Mouse (Mus musculus): ENCODE results near the gene Sprr2j-ps.

The Sprr2j-ps gene

DNA sequence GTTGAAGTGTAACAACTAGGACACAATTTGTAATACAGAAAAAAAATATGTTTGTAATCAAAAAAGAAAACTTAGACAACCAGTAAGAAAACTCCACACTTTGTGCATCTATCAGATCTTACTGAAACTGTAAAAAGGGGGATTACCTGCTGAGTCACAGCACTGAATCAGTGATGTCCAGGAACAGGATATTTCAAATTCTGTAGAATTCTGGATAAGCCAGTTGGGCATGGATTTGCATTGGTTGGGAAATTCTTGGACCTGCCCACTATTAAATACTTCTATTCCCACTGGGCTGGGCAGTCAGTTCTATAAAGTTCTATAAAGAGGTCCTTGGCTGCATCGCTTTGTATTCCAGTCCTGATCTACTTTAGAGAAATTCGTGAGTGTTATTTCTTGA, at the start of gene Sprr2j-ps:
Gene Sprr2j-ps (plus strand): TSS at position 301 of the 400 bp plus-strand sequence.
- no peak for DNase-seq (ENCODE audit: low spot score in 2 of 2)

DNA sequence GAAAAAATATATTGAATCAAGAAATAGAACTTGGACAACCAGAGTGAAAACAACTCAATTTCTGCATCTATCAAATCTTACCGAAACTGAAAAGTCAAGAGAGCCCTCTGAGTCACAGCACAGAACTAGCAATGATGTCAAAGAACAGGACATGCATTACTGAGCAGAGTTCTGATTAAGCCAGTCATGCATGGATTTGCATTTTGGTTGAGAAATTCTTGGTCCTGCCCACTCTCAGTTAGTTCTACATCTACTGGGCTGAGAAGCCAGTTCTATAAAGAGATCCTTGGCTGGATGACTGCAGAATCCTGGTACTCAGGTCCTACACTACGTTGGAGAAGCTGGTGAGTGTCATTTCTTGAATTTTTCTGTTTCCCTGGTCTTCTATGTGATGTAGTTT, 44.3 kb upstream of the Sprr2j-ps start:
- no peak for DNase-seq (ENCODE audit: low spot score in 2 of 2)

DNA sequence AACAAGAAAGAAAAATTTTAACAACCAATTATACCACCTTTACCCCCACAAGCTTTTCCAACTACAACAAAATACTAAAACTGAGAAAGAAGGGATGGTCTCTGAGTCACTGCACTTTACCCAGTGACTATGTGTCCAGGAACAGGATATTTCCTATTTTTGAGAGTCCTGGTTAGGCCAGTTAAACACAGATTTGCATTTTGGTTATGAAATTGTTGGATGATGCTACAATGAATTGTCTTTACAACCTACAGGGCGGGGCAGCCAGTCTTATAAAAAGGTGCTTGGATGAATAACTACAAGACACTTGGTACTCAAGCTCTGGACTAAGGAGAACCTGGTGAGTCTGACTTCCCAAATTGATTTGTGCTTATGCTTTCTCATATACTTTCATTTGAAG, 32.5 kb upstream of the Sprr2j-ps start, which contains the start of gene Sprr2h:
Gene Sprr2h (plus strand): TSS at position 301 of the 400 bp plus-strand sequence.
- no peak for DNase-seq (ENCODE audit: low spot score in 2 of 2)

DNA sequence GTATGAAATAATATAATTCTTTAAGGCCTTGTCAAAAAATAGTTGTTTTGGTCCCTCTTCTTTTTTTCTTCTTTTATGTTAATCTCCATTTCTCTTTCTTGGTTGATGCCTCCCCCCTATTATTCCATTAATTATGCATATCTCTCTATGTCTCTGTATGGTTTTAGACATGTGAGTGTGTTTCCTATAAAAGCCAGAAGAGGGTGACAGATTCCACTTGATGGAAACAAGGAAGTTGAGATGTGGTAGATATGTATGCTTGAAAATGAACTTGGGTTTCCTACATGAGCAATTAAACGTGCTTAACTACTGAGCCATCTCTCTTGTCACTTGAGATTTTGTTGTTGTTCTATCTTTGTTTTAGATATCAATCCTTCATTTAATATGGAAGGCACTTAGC, 23.6 kb upstream of the Sprr2j-ps start:
- no peak for DNase-seq (ENCODE audit: low spot score in 2 of 2)

DNA sequence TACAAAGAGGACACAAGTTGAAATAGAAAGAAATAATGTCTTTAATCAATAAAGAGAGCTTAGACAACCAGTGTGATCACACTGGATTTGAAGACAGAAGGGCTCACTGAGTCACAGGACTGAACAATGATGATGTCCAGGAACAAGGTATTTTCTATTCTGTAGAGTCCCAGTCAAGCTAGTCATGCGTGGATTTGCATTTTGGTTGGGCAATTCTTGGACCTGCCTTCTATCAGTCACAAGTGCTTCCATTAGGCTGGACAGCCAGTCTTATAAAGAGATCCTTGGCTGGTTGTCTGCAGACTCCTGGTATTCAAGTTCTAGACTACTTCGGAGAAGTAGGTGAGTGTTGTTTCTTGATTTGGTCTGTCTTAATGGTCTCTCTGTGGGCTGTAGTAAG, 10.2 kb upstream of the Sprr2j-ps start, which contains the start of gene Sprr2i:
Gene Sprr2i (plus strand): TSS at position 301 of the 400 bp plus-strand sequence.
- DNase-seq (ENCODE audit: low spot score in 2 of 2), result no peak

DNA sequence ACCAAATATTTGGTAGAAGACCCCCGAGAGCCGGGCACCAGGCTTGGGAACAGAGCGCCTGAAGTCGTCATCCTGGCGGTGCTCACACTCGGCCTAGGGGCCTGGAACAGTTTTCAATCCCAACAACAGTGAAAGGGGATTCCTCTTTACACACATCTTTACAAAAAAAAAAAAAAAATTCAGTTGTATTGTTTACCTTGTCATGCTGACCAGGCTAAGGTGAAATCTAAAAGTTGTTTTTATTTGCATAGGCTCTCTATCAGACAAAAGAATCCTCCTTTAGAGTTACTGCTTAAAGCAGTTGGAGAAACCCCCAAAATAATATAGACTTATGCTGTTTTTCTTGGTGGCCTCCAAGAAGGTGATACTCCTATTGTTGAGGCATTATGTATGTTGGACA, 11.4 kb downstream of the Sprr2j-ps start, which contains the start of gene Gm9774:
Gene Gm9774 (minus strand): TSS at position 101 of the 400 bp plus-strand sequence.
- DNase-seq (ENCODE audit: low spot score in 2 of 2), result no peak

DNA sequence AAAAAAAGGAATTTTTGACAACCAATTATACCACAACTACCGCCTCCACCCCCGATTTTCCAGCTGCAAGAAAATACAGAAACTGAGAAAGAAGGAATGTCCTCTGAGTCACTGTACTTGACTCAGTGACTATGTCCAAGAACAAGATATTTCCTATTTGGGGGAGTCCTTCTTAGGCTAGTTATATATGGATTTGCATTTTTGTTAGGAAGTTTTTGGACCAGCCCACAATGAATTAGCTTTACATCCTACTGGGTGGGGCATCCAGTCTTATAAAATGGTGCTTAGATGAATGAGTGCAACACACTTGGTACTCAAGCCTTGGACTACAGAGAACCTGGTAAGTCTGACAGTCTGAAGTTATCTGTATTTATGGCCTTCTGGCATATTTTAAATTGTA, 14.4 kb downstream of the Sprr2j-ps start, which contains the start of gene Sprr2k:
Gene Sprr2k (plus strand): TSS at position 301 of the 400 bp plus-strand sequence.
- DNase-seq (ENCODE audit: low spot score in 2 of 2), result no peak

DNA sequence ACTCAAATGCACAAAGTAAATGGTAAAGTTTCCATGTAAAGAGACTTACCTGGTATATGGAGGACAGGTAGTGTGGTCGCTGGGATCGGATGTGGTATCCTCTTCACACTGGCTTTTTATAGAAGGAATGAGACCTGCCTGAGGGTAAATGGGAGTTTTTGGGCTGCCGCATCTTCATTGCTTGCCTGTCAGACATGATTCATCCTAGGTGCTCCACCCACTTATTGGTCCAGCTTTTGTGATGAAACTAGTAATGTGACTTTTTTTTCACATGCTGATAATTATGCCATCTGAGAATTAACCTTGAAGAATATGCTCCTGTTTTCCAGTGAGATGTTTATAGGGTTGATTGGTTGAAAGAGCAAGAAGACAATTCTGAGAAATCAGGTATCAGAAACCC, 20.8 kb downstream of the Sprr2j-ps start, which contains the start of gene Sprr1b:
Gene Sprr1b (minus strand): TSS at position 101 of the 400 bp plus-strand sequence.
- DNase-seq (ENCODE audit: low spot score in 2 of 2), result no peak

DNA sequence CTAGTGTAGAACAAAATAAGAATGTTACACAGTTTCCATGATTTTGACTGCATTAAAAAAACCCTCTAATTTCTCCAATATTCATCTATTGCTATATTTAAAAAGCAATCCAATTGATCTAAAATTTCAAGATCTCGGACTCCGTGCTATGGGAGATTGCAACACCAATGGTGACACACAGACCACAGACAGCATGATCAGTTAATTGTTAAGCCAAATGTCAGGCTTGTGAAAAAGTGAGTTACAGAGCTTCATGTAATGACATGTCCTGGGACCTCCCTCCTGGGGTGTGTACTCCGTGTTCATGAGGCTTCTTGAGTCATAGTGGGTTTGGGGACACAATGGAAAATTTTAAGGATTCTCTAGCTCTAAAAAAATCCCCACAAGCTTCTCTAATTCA, 22.3 kb downstream of the Sprr2j-ps start:
- no peak for DNase-seq (ENCODE audit: low spot score in 2 of 2)

DNA sequence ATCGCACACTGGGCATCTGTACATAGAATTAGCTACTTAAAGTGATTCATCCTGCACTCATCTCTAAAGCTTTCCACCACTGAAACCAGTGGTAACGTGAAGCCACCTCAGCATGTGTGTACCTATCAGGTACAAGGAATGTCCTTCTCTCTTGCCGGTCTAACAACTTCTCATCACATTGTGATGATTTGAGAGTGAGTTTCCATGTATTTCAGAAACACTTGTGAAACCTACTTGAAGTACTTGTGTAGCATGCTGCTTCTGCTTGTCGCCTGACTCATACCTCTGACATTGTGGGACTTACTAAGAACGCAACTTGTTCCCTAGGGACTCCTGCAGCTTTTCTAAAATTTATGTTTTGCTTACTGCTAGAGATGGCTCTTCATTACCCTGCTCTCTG, 37.3 kb downstream of the Sprr2j-ps start:
- no peak for DNase-seq (ENCODE audit: low spot score in 2 of 2)

DNA sequence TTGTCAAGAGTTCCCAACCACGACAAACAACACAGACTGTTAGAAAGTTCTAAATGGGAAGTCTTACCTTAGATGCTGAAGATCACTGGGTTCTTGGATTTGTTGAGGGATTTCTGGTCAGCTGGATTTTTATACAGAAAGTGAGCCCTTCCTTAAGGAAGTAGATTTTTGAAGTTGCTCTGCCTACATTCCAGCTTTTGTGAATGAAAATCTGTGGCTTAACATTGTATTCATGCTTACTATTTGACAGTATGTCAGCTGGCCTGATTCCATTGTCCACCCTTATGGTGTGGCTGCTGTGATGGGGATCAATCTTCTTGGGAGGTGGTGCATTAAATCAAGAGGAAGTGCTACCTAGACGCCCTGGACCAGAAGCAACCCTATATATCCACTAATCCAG, 40.7 kb downstream of the Sprr2j-ps start, which contains the start of gene Sprr3:
Gene Sprr3 (minus strand): TSS at position 101 of the 400 bp plus-strand sequence.
- DNase-seq (ENCODE audit: low spot score in 2 of 2), result no peak

DNA sequence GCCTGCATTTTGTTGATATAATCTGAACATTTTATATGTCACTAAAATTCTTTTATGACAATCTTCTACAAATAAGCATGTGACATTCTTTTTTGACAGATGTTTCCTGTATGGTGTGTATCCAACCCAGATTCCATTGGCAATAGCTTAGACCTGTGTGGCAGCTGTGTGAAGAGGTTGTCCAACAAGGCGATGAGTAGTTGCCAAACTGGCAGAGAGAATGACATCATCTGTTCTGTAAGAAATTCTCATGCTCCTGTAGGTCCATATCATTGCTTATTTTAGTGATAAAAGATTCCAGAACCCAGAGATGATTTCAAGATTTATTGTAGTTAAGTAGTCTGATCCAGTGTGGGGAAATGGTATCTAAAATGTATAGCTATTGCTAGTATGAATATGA, 48.7 kb downstream of the Sprr2j-ps start:
- no peak for DNase-seq (ENCODE audit: low spot score in 2 of 2)

DNA sequence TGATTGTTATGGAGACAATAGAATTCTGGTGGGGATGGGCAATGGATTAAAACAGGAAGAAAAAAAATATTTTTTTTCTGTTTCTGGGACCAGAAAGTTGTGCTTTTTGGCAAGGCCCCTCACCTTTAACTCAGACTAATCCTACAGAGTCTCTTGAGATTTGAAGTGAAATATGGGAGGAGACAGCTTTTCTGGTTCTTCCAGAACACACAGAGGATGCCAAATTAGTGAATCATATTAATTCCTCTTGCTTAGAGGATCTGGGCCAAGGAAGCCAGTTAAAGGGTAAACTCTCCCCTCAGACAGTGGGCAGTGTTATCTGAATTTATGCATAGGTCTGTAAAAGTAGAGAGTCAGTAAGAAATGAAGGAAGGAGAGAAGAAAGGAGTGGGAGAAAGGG, 49.5 kb downstream of the Sprr2j-ps start:
- DNase-seq (ENCODE audit: low spot score in 2 of 2), result no peak
